Comparison of ENCODE assay signal across 8 mouse cellular contexts in genomic region chr6:91157237-91157570, GRCm38 (mm10). TPM values are rescaled to one million over a fixed set of nuclear protein-coding genes. Genes with fewer than 3 reads are reported as not detected.
A peak's percentile ranks its signal among the peaks of the same experiment; 100 is the strongest.
DNase-seq lines count a peak whose midpoint lies in the region; ATAC-seq and TF ChIP-seq lines count a peak whose summit lies in the region.

No protein-coding gene starts in this region.

- peak overlapping the region; percentile 80 for H3K4me3 ChIP-seq in left cerebral cortex, adult 2 months
- H3K4me3 ChIP-seq in embryonic facial prominence, embryonic 14.5 days (ENCODE audit: low read depth, low read length): peak overlapping the region; percentile 67
- H3K4me3 ChIP-seq in intestine, embryonic 14.5 days (ENCODE audit: low read depth, low read length): peak overlapping the region; percentile 55
- H3K4me3 ChIP-seq in neural tube, embryonic 12.5 days: peak overlapping the region; percentile 70

- peaks cover 6% of the 10 kb centered on the region; the same call in 1 of the 2 replicates for H3K36me3 ChIP-seq in embryonic facial prominence, embryonic 14.5 days (ENCODE audit: control insufficient read depth, insufficient read depth, low read length)
- H3K36me3 ChIP-seq in intestine, embryonic 14.5 days (ENCODE audit: control insufficient read depth, insufficient read depth, low read length): 0 out of 2 replicates have a peak, but pooled peaks cover 6% of the 10 kb centered on the region
- H3K36me3 ChIP-seq in neural tube, embryonic 12.5 days: no peaks in the 10 kb centered on the region

- DNase-seq in left cerebral cortex, adult 2 months (ENCODE audit: extremely low spot score in 1 of 2, low spot score in 2 of 2): no peak
- DNase-seq in left cerebral cortex, postnatal 10 days (ENCODE audit: extremely low spot score in 1 of 2, low spot score in 2 of 2): no peak
- no peak for DNase-seq in embryonic facial prominence, embryonic 14.5 days (ENCODE audit: low spot score)
- DNase-seq in intestine, embryonic 14.5 days (ENCODE audit: low spot score): peak; percentile 72
- no peak for DNase-seq in layer of hippocampus, postnatal 10 days (ENCODE audit: low spot score in 2 of 2)
- DNase-seq in gastrocnemius, postnatal 10 days: no peak
- no peak for DNase-seq in layer of hippocampus, adult 11-12 months (ENCODE audit: low spot score)

- 19% methylated on average over 6 of the region's 6 CpGs for WGBS in embryonic facial prominence, embryonic 14.5 days
- 43% methylated on average over 6 of the region's 6 CpGs for WGBS in intestine, embryonic 14.5 days
- WGBS in neural tube, embryonic 12.5 days: 37% methylated on average over 6 of the region's 6 CpGs

- peaks cover 45% of the 10 kb centered on the region for H3K4me1 ChIP-seq in embryonic facial prominence, embryonic 14.5 days (ENCODE audit: control insufficient read depth, insufficient read depth, low read length)
- peaks cover 20% of the 10 kb centered on the region for H3K4me1 ChIP-seq in intestine, embryonic 14.5 days (replicated peaks; ENCODE audit: control insufficient read depth, insufficient read depth, low read length)
- peaks cover 52% of the 10 kb centered on the region for H3K4me1 ChIP-seq in neural tube, embryonic 12.5 days

- peak overlapping the region; percentile 77 for H3K4me2 ChIP-seq in embryonic facial prominence, embryonic 14.5 days (ENCODE audit: low read depth, low read length)
- H3K4me2 ChIP-seq in intestine, embryonic 14.5 days (ENCODE audit: low read length): peak overlapping the region; percentile 76
- peak overlapping the region; percentile 74 for H3K4me2 ChIP-seq in neural tube, embryonic 12.5 days (replicated peaks)

- peak overlapping the region; percentile 80 for H3K9ac ChIP-seq in embryonic facial prominence, embryonic 14.5 days (ENCODE audit: low read depth, low read length)
- peak overlapping the region; percentile 62 for H3K9ac ChIP-seq in intestine, embryonic 14.5 days (ENCODE audit: low read length)
- H3K9ac ChIP-seq in neural tube, embryonic 12.5 days: peak overlapping the region; percentile 80

- no peaks in the 10 kb centered on the region for H3K9me3 ChIP-seq in embryonic facial prominence, embryonic 14.5 days (ENCODE audit: control insufficient read depth, low read length)
- H3K9me3 ChIP-seq in intestine, embryonic 14.5 days (ENCODE audit: control insufficient read depth, low read length): no peaks in the 10 kb centered on the region
- no peaks in the 10 kb centered on the region for H3K9me3 ChIP-seq in neural tube, embryonic 12.5 days

- ATAC-seq in embryonic facial prominence, embryonic 14.5 days (ENCODE audit: low read depth): no peak
- ATAC-seq in intestine, embryonic 14.5 days (replicated peaks; ENCODE audit: low FRiP score, low TSS enrichment, low read depth): no peak
- 0 out of 2 replicates have a peak, but pooled peaks have one; percentile 1 for ATAC-seq in neural tube, embryonic 12.5 days (ENCODE audit: low FRiP score, low read depth)

- no peak for TF ChIP-seq CTCF in left cerebral cortex, adult 2 months (IDR thresholded peaks at IDR 0.05)

- peak overlapping the region; percentile 97 for H3K27ac ChIP-seq in left cerebral cortex, adult 2 months
- H3K27ac ChIP-seq in embryonic facial prominence, embryonic 14.5 days (replicated peaks; ENCODE audit: low read depth, low read length): peak overlapping the region; percentile 88
- no peak overlapping the region for H3K27ac ChIP-seq in intestine, embryonic 14.5 days (ENCODE audit: low read depth)
- 0 out of 2 replicates have a peak overlapping the region, but pooled peaks have one; percentile 47 for H3K27ac ChIP-seq in neural tube, embryonic 12.5 days

- intact Hi-C loops in left cerebral cortex, adult 2 months (cut with DNase I): no loop called here
- intact Hi-C loops in left cerebral cortex, postnatal 10 days (cut with DNase I): no loop called here

- no peaks in the 10 kb centered on the region for H3K27me3 ChIP-seq in embryonic facial prominence, embryonic 14.5 days (replicated peaks; ENCODE audit: control insufficient read depth, insufficient read depth, low read length)
- H3K27me3 ChIP-seq in intestine, embryonic 14.5 days (replicated peaks; ENCODE audit: control insufficient read depth, insufficient read depth, low read length): no peaks in the 10 kb centered on the region
- H3K27me3 ChIP-seq in neural tube, embryonic 12.5 days (replicated peaks): no peaks in the 10 kb centered on the region

RNA-seq across cellular contexts. Expression of gene Hdac11, which starts 0.7 kb away (rescaled TPM):
- total RNA-seq in left cerebral cortex, adult 2 months (2021): 100 to 1,000 TPM; 174 to 176 TPM
- 100 to 1,000 TPM; 111 to 117 TPM for total RNA-seq in left cerebral cortex, postnatal 10 days (2021)
- 15.4 and 15.7 TPM in 2 replicates for polyA plus RNA-seq in embryonic facial prominence, embryonic 14.5 days (2014; fragmentation: Nextera tagmentation; extraction: Ambion mirVana)
- polyA plus RNA-seq in intestine, embryonic 14.5 days (2014; fragmentation: Nextera tagmentation; extraction: Ambion mirVana): 9.6 and 9.7 TPM in 2 replicates
- polyA plus RNA-seq in neural tube, embryonic 12.5 days (2016; fragmentation: Nextera tagmentation; extraction: Ambion mirVana): 19.1 and 20.5 TPM in 2 replicates
- total RNA-seq in layer of hippocampus, postnatal 10 days (2021): 100 to 1,000 TPM in 1 of 2 experiments, 10 to 100 TPM in 1; 96.2 to 103 TPM
- total RNA-seq in gastrocnemius, postnatal 10 days (2021): 10 to 100 TPM; 14.1 to 17.2 TPM

RNA-seq across cellular contexts. Expression of gene Nup210, which starts 40.6 kb away (rescaled TPM):
- 10 to 100 TPM; 23.5 to 24.5 TPM for total RNA-seq in left cerebral cortex, adult 2 months (2021)
- 10 to 100 TPM; 35.6 to 36.7 TPM for total RNA-seq in left cerebral cortex, postnatal 10 days (2021)
- 13.1 and 16.2 TPM in 2 replicates for polyA plus RNA-seq in embryonic facial prominence, embryonic 14.5 days (2014; fragmentation: Nextera tagmentation; extraction: Ambion mirVana)
- 23.1 and 24.7 TPM in 2 replicates for polyA plus RNA-seq in intestine, embryonic 14.5 days (2014; fragmentation: Nextera tagmentation; extraction: Ambion mirVana)
- polyA plus RNA-seq in neural tube, embryonic 12.5 days (2016; fragmentation: Nextera tagmentation; extraction: Ambion mirVana): 15.1 and 17.1 TPM in 2 replicates
- total RNA-seq in layer of hippocampus, postnatal 10 days (2021): 10 to 100 TPM; 30.7 to 42.1 TPM
- 10 to 100 TPM; 20.6 to 27.9 TPM for total RNA-seq in gastrocnemius, postnatal 10 days (2021)

RNA-seq across cellular contexts. Expression of gene Fbln2, which starts 55.1 kb away (rescaled TPM):
- 1 to 10 TPM; 5.7 to 8.0 TPM for total RNA-seq in left cerebral cortex, adult 2 months (2021)
- 10 to 100 TPM in 1 of 2 experiments, 1 to 10 TPM in 1; 9.8 to 10.9 TPM for total RNA-seq in left cerebral cortex, postnatal 10 days (2021)
- polyA plus RNA-seq in embryonic facial prominence, embryonic 14.5 days (2014; fragmentation: Nextera tagmentation; extraction: Ambion mirVana): 202 and 230 TPM in 2 replicates
- polyA plus RNA-seq in intestine, embryonic 14.5 days (2014; fragmentation: Nextera tagmentation; extraction: Ambion mirVana): 49.0 and 54.6 TPM in 2 replicates
- polyA plus RNA-seq in neural tube, embryonic 12.5 days (2016; fragmentation: Nextera tagmentation; extraction: Ambion mirVana): 30.4 and 30.7 TPM in 2 replicates
- total RNA-seq in layer of hippocampus, postnatal 10 days (2021): 10 to 100 TPM; 15.2 to 16.4 TPM
- 10 to 100 TPM; 63.3 to 73.2 TPM for total RNA-seq in gastrocnemius, postnatal 10 days (2021)

Comparison
In these comparisons a context has a peak if more than half of its experiments do, and no peak if none do; other contexts are left out.
1. RNA of gene Hdac11, which starts 0.7 kb away (total RNA-seq): 174 to 176 TPM in left cerebral cortex, adult 2 months, 111 to 117 TPM in left cerebral cortex, postnatal 10 days and 96.2 to 103 TPM in layer of hippocampus, postnatal 10 days; 14.1 to 17.2 TPM in gastrocnemius, postnatal 10 days; every median in the first group is over 4 times any median in the second.
2. Peak in every context shown above with its lines, with median percentiles within 50 percentile points of each other: H3K4me3 ChIP-seq, H3K4me2 ChIP-seq and H3K9ac ChIP-seq.